Mouse (Mus musculus) adrenal gland, postnatal 4 days (tissue): ENCODE measurements around the gene Lrrc37a. TPM values are rescaled to one million over a fixed set of nuclear protein-coding genes. Genes with fewer than 3 reads are reported as not detected.

Source experiments
- DNase-seq, 2 experiments: peaks; one replicate each; pipeline ENCODE4 v3.0.0; 2021 to 2022; ENCODE audit warnings: low spot score in 2 of 2, mixed read lengths in 2 of 2
- total RNA-seq, 2 experiments: library from RNA; stranded (reverse); gene quantifications; 2 replicates each; pipeline ENCODE4 v1.2.3; 2021

The Lrrc37a gene
- total RNA-seq, 2 experiments from 2014 or later, result not detected

DNA sequence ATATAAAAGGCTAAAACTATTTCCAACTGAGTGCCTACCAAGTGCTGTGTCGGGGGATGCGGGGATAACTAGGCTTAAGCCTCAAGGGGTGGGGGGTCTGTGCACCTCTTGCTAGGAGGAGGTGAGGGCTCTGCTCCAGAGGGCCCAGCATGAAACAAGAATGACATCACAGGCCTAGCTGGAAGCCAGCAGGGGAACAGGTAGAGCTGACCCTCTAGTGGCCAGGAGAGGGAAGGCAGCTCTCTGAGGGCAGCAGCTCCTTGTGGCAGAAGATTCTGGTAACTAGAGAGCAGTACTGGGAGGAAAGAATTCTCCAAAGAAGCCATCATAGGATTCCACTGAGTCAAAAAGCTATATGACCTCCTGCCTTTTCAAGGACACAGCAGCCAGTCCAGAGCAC is 102.2 kb downstream of the Lrrc37a start:
- no peak for DNase-seq

Other genes starting within 250 kb of the Lrrc37a start
- 1 to 10 TPM; 6.9 to 8.0 TPM for gene Map3k14, start 237.1 kb downstream of the Lrrc37a start, total RNA-seq
- 10 to 100 TPM; 21.0 to 22.3 TPM for gene Arhgap27, start 140.9 kb downstream of the Lrrc37a start, total RNA-seq
- gene Plekhm1, start 91.9 kb downstream of the Lrrc37a start, total RNA-seq, result 10 to 100 TPM; 18.0 TPM
- gene Gm884, start 116.5 kb upstream of the Lrrc37a start, total RNA-seq, result not detected
- gene Lyzl6, start 134.3 kb upstream of the Lrrc37a start, total RNA-seq, result not detected
- under 1 TPM in 1 of 2 experiments, not detected in 1; 0.31 TPM for gene Rprml, start 145.0 kb upstream of the Lrrc37a start, total RNA-seq
- 10 to 100 TPM; 83.7 to 86.7 TPM for gene Gosr2, start 193.3 kb upstream of the Lrrc37a start, total RNA-seq
- gene Wnt9b, start 245.2 kb upstream of the Lrrc37a start, total RNA-seq, result 1 to 10 TPM in 1 of 2 experiments, under 1 TPM in 1; 0.28 to 1.1 TPM